Mouse (Mus musculus): ENCODE results near the gene Fam243. TPM values are rescaled to one million over a fixed set of nuclear protein-coding genes. Genes with fewer than 3 reads are reported as not detected.

Gene Fam243
- total RNA-seq, 4 experiments from 2014 or later = 0.24 to 0.86 (median 0.42) TPM

Other genes starting within 250 kb of the Fam243 start
- gene Kcne2, start 29.1 kb downstream of the Fam243 start, total RNA-seq (2022) = not detected
- gene Smim11, start 20.2 kb downstream of the Fam243 start, total RNA-seq (2022) = 10 to 100 TPM; 84.4 to 94.5 (median 88.3) TPM
- 1 to 10 TPM; 2.7 to 7.8 (median 4.7) TPM for gene Kcne1, start 38.0 kb upstream of the Fam243 start, total RNA-seq (2022)
- 100 to 1,000 TPM in 1 of 4 experiments, 10 to 100 TPM in 3; 51.0 to 123 (median 71.2) TPM for gene Rcan1, start 149.4 kb upstream of the Fam243 start, total RNA-seq (2022)
- gene Clic6, start 164.3 kb upstream of the Fam243 start, total RNA-seq (2022) = under 1 TPM; 0.34 to 0.63 (median 0.41) TPM